Comparison of ENCODE assay signal across 16 mouse cellular contexts in the genomic region with DNA sequence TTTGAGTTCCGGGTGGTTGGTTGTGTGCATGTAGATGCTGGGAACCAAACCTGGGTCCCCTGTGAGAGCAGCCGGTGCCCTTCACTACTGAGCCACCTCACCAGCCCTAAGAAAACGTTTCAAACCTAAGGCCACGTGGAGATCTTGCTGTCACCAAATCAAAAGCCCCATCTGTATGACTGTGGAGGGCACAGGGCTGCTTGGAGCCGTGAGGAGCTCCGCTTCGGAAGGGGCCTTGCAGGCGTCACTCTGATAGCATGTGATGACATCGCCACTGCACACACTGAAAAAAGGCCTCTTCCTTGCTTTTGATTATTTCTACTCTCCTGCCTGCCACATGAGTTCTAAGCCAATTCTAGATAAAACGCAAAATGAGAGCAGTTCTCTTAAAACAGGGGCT.
DNase-seq lines count a peak whose midpoint lies in the region; ATAC-seq lines count a peak whose summit lies in the region.
"Had no signal": no experiment of that assay in that cellular context is flagged by ENCODE, and none has a peak within 500 bp of the region (broad histone marks: within the 10 kb centered on the region; RNA-seq: fewer than 3 reads in every experiment).

No protein-coding gene starts in this region.

- intact Hi-C loops in heart, postnatal 10 days (cut with DNase I): no loop called here

- WGBS in forebrain, embryonic 16.5 days: 62% methylated on average over 10 of the region's 10 CpGs
- WGBS in forebrain, embryonic 12.5 days: 70% methylated on average over 10 of the region's 10 CpGs
- 48% methylated on average over 10 of the region's 10 CpGs for WGBS in heart, embryonic 15.5 days
- 71% methylated on average over 10 of the region's 10 CpGs for WGBS in midbrain, embryonic 11.5 days
- 72% methylated on average over 10 of the region's 10 CpGs for WGBS in midbrain, embryonic 16.5 days
- WGBS in midbrain, embryonic 14.5 days: 74% methylated on average over 10 of the region's 10 CpGs

- peaks cover 15% of the 10 kb centered on the region for H3K4me1 ChIP-seq in forebrain, embryonic 16.5 days (replicated peaks; ENCODE audit: control insufficient read depth, insufficient read depth, low read length)
- peaks cover 22% of the 10 kb centered on the region for H3K4me1 ChIP-seq in forebrain, embryonic 12.5 days
- H3K4me1 ChIP-seq in heart, embryonic 15.5 days (replicated peaks): peaks cover 40% of the 10 kb centered on the region
- peaks cover 18% of the 10 kb centered on the region for H3K4me1 ChIP-seq in midbrain, embryonic 11.5 days (ENCODE audit: control insufficient read depth, insufficient read depth, low read length)
- H3K4me1 ChIP-seq in midbrain, embryonic 16.5 days (ENCODE audit: control insufficient read depth, insufficient read depth, low read length): peaks cover 26% of the 10 kb centered on the region
- peaks cover 17% of the 10 kb centered on the region; the same call in 1 of the 2 replicates for H3K4me1 ChIP-seq in midbrain, embryonic 14.5 days (ENCODE audit: control insufficient read depth, insufficient read depth, low read length)
- H3K4me1 ChIP-seq: liver, embryonic 15.5 days had no signal

- no peak overlapping the region; the same call in 1 of the 2 replicates for H3K27ac ChIP-seq in forebrain, embryonic 16.5 days (ENCODE audit: low read length)
- H3K27ac ChIP-seq in forebrain, embryonic 12.5 days: no peak overlapping the region
- H3K27ac ChIP-seq in heart, embryonic 15.5 days: 0 out of 2 replicates have a peak overlapping the region, but pooled peaks have one; percentile 7
- no peak overlapping the region for H3K27ac ChIP-seq in midbrain, embryonic 11.5 days (ENCODE audit: low read depth, low read length)
- H3K27ac ChIP-seq in midbrain, embryonic 16.5 days (ENCODE audit: low read length): no peak overlapping the region
- peak overlapping the region; percentile 20; the same call in 1 of the 2 replicates for H3K27ac ChIP-seq in midbrain, embryonic 14.5 days (replicated peaks; ENCODE audit: low read depth, low read length)
- H3K27ac ChIP-seq: intestine, embryonic 15.5 days; kidney, embryonic 15.5 days; liver, embryonic 15.5 days had no signal

- H3K27me3 ChIP-seq in forebrain, embryonic 16.5 days (replicated peaks; ENCODE audit: control insufficient read depth, insufficient read depth, low read length): no peaks in the 10 kb centered on the region
- H3K27me3 ChIP-seq in forebrain, embryonic 12.5 days: no peaks in the 10 kb centered on the region
- H3K27me3 ChIP-seq in heart, embryonic 15.5 days: no peaks in the 10 kb centered on the region
- no peaks in the 10 kb centered on the region for H3K27me3 ChIP-seq in midbrain, embryonic 11.5 days (ENCODE audit: control insufficient read depth, insufficient read depth, low read length)
- H3K27me3 ChIP-seq in midbrain, embryonic 16.5 days (ENCODE audit: control insufficient read depth, insufficient read depth, low read depth, low read length): no peaks in the 10 kb centered on the region; the same call in 1 of the 2 replicates
- H3K27me3 ChIP-seq in midbrain, embryonic 14.5 days (ENCODE audit: control insufficient read depth, insufficient read depth, low read length): no peaks in the 10 kb centered on the region
- H3K27me3 ChIP-seq: intestine, embryonic 15.5 days; kidney, embryonic 15.5 days; liver, embryonic 15.5 days had no signal

- no peak overlapping the region for H3K4me3 ChIP-seq in forebrain, embryonic 16.5 days (replicated peaks; ENCODE audit: low read length)
- no peak overlapping the region for H3K4me3 ChIP-seq in forebrain, embryonic 12.5 days (replicated peaks)
- H3K4me3 ChIP-seq in heart, embryonic 15.5 days: no peak overlapping the region
- no peak overlapping the region for H3K4me3 ChIP-seq in midbrain, embryonic 11.5 days (ENCODE audit: low read depth, low read length)
- H3K4me3 ChIP-seq in midbrain, embryonic 16.5 days (ENCODE audit: low read depth, low read length): no peak overlapping the region
- no peak overlapping the region for H3K4me3 ChIP-seq in midbrain, embryonic 14.5 days (replicated peaks; ENCODE audit: low read depth, low read length)
- H3K4me3 ChIP-seq: erythroblast, embryonic 14.5 days; intestine, embryonic 15.5 days; kidney, embryonic 15.5 days; liver, embryonic 15.5 days had no signal

- no peak for ATAC-seq in forebrain, embryonic 16.5 days
- no peak for ATAC-seq in forebrain, embryonic 12.5 days (ENCODE audit: low FRiP score)
- no peak for ATAC-seq in heart, embryonic 15.5 days (replicated peaks; ENCODE audit: insufficient number of reproducible peaks, insufficient read depth, low FRiP score, low read depth)
- 0 out of 2 replicates have a peak, but pooled peaks have one; percentile 40 for ATAC-seq in midbrain, embryonic 11.5 days (ENCODE audit: low FRiP score)
- ATAC-seq in midbrain, embryonic 16.5 days: no peak
- ATAC-seq in midbrain, embryonic 14.5 days (ENCODE audit: low FRiP score, low TSS enrichment): no peak

- 0 out of 2 replicates have a peak overlapping the region, but pooled peaks have one; percentile 6 for H3K9ac ChIP-seq in forebrain, embryonic 16.5 days (replicated peaks; ENCODE audit: low read depth, low read length)
- H3K9ac ChIP-seq in forebrain, embryonic 12.5 days: no peak overlapping the region
- H3K9ac ChIP-seq in heart, embryonic 15.5 days: no peak overlapping the region
- H3K9ac ChIP-seq in midbrain, embryonic 11.5 days (ENCODE audit: low read length): no peak overlapping the region
- H3K9ac ChIP-seq in midbrain, embryonic 16.5 days (ENCODE audit: low read depth, low read length): no peak overlapping the region
- H3K9ac ChIP-seq in midbrain, embryonic 14.5 days (replicated peaks; ENCODE audit: low read length): no peak overlapping the region
- H3K9ac ChIP-seq: intestine, embryonic 15.5 days; kidney, embryonic 15.5 days; liver, embryonic 15.5 days had no signal

- no peaks in the 10 kb centered on the region for H3K9me3 ChIP-seq in forebrain, embryonic 16.5 days (ENCODE audit: control insufficient read depth, low read length)
- H3K9me3 ChIP-seq in forebrain, embryonic 12.5 days: no peaks in the 10 kb centered on the region
- H3K9me3 ChIP-seq in heart, embryonic 15.5 days (replicated peaks): no peaks in the 10 kb centered on the region
- no peaks in the 10 kb centered on the region for H3K9me3 ChIP-seq in midbrain, embryonic 11.5 days (ENCODE audit: control insufficient read depth, low read length)
- H3K9me3 ChIP-seq in midbrain, embryonic 16.5 days (replicated peaks; ENCODE audit: control insufficient read depth, low read length, poor library complexity, severe bottlenecking): no peaks in the 10 kb centered on the region
- no peaks in the 10 kb centered on the region for H3K9me3 ChIP-seq in midbrain, embryonic 14.5 days (ENCODE audit: control insufficient read depth, low read length)
- H3K9me3 ChIP-seq: intestine, embryonic 15.5 days; kidney, embryonic 15.5 days; liver, embryonic 15.5 days had no signal

- H3K36me3 ChIP-seq in forebrain, embryonic 16.5 days (ENCODE audit: control insufficient read depth, insufficient read depth): no peaks in the 10 kb centered on the region
- no peaks in the 10 kb centered on the region for H3K36me3 ChIP-seq in forebrain, embryonic 12.5 days (replicated peaks)
- no peaks in the 10 kb centered on the region for H3K36me3 ChIP-seq in heart, embryonic 15.5 days
- H3K36me3 ChIP-seq in midbrain, embryonic 11.5 days (ENCODE audit: control insufficient read depth, insufficient read depth, low read length): no peaks in the 10 kb centered on the region
- no peaks in the 10 kb centered on the region for H3K36me3 ChIP-seq in midbrain, embryonic 16.5 days (ENCODE audit: control insufficient read depth, insufficient read depth, low read length)
- H3K36me3 ChIP-seq in midbrain, embryonic 14.5 days (ENCODE audit: control insufficient read depth, insufficient read depth, low read length): no peaks in the 10 kb centered on the region
- H3K36me3 ChIP-seq: intestine, embryonic 15.5 days; kidney, embryonic 15.5 days; liver, embryonic 15.5 days had no signal

- DNase-seq in heart, postnatal 10 days: no peak
- no peak for DNase-seq in midbrain, embryonic 11.5 days (ENCODE audit: low spot score, missing footprints)
- DNase-seq in midbrain, embryonic 14.5 days: no peak
- no peak for DNase-seq in adrenal gland, adult (ENCODE audit: inconsistent age in 2 of 2, low spot score in 1 of 2)
- DNase-seq: cerebellum, adult 9-11 months; gastrocnemius, postnatal 36 days; right cerebral cortex, adult 18-20 months; thymus, postnatal 4 days had no signal

- H3K4me2 ChIP-seq in forebrain, embryonic 16.5 days (ENCODE audit: low read length): no peak overlapping the region
- no peak overlapping the region for H3K4me2 ChIP-seq in forebrain, embryonic 12.5 days
- no peak overlapping the region for H3K4me2 ChIP-seq in heart, embryonic 15.5 days
- no peak overlapping the region for H3K4me2 ChIP-seq in midbrain, embryonic 11.5 days
- H3K4me2 ChIP-seq in midbrain, embryonic 16.5 days (ENCODE audit: low read length): no peak overlapping the region
- no peak overlapping the region for H3K4me2 ChIP-seq in midbrain, embryonic 14.5 days (ENCODE audit: low read length)
- H3K4me2 ChIP-seq: intestine, embryonic 15.5 days; kidney, embryonic 15.5 days; liver, embryonic 15.5 days had no signal

Comparison
In these comparisons a context has a peak if more than half of its experiments do, and no peak if none do; other contexts are left out.
1. H3K27ac ChIP-seq: peak in heart, embryonic 15.5 days (single experiment) and midbrain, embryonic 14.5 days (single experiment); none in forebrain, embryonic 16.5 days (single experiment), forebrain, embryonic 12.5 days (single experiment), midbrain, embryonic 11.5 days (single experiment) and midbrain, embryonic 16.5 days (single experiment).